Mouse (Mus musculus): ENCODE data around the gene Resp18.

DNA sequence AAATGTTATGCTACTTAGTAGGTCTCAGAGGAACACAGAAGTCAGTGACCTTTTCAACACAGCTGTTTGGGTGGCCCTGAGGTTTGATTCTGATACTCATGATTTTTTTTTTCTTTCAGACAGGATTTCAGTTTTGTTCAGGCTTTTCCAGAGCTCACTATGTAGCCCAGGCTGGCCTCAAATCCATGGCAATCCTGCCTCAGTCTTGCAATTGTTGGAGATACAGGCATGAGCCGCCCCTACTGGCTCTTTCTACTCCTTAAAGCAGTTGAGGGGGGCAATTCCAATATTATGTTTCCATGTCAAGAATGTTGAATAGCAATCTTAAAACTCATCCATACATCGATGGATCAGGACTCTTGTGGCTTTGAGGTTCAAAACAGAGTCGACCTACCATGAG lies 40.1 kb upstream of the Resp18 start:
- no peak for TF ChIP-seq CTCF (IDR thresholded peaks at IDR 0.05; ENCODE audit: extremely low read depth, insufficient read depth, low read length)
- no peak for TF ChIP-seq POLR2A (IDR thresholded peaks at IDR 0.05; ENCODE audit: extremely low read depth, insufficient read depth, low read length)
